Mouse (Mus musculus) erythroid progenitor cell, adult 5-6 weeks (primary cell): ENCODE results near the gene Mrtfa. TPM values are rescaled to one million over a fixed set of nuclear protein-coding genes. Genes with fewer than 3 reads are reported as not detected.

Source experiments
- ATAC-seq: replicated peaks from 2 replicates; pipeline ENCODE4 v1.8.0; 2016; ENCODE audit warnings: moderate number of reproducible peaks, mild to moderate bottlenecking, moderate TSS enrichment, inconsistent platforms; ENCODE audit not compliant: poor library complexity, low FRiP score, severe bottlenecking
- total RNA-seq, 2 experiments: library from RNA; stranded (forward) in 1 of 2; stranded (reverse) in 1 of 2; fragments of 150-400 nt in 1 of 2; fragments of 186-747, 209-891 nt in 1 of 2; gene quantifications; 2 replicates each; pipeline versions ENCODE4 v1.2.3 to v1.2.4; 2015 to 2017; ENCODE audit warnings: low replicate concordance in 2 of 2

The Mrtfa gene
- total RNA-seq, 2 experiments from 2014 or later, result 9.0 to 14.3 TPM

GRCm38 (mm10) chr15:81012359-81012758 is 178.2 kb downstream of the Mrtfa start:
- no peak for ATAC-seq

DNA sequence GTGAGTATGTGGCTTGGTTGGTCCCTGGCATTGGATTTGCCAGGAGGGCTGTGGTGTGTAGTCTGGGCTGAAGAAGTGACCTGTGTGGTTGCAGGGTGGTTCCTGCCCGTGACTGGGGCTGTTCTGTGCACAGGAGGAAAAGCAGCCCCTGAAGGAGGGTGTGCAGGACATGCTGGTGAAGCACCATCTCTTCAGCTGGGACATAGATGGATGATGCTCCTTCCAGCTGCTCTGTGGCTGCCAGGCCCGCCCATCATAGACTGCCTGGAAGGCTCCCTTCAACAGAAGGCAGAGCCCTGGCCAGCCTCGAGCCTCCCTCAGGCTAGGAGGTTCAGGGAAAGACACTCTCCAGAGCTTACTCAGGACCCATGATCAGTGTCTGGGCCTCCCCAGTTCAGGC is 179.0 kb downstream of the Mrtfa start:
- ATAC-seq, result no peak

DNA sequence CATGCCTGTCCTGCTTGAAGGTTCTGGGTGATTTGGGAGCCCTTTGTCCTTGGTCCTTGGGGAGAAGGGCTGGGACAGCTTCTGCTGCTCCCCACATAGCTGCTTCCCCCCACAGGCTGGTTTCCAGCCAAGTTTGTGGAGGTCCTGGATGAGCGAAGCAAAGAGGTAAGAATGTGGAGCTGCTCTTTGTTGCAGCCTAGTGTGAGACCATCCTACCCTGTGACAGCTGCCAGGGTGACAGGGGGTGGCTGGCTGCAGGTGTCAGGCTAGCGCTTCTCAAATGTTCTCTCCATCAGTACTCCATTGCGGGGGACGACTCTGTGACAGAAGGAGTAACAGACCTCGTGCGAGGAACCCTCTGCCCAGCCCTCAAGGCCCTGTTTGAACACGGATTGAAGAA is 180.4 kb downstream of the Mrtfa start:
- no peak for ATAC-seq

DNA sequence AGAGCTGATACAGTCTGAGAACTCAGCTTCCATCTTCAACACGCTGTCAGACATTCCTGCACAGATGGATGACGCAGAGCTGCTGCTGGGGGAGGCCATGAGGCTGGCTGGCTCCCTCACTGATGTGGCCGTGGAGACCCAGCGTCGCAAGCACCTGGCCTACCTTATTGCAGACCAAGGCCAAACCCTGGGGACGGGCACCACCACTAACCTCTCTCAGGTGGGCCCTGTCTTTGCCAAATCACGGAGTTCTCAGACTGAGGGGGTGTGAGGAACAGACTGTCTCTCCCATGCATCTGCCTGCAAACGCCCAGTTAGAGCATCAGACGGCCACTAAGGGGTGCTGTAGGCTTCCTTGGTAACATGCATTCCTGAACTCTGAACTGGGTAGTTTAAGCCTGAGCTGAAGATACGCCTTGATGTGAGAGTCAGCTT is 181.9 kb downstream of the Mrtfa start:
- no peak for ATAC-seq

DNA sequence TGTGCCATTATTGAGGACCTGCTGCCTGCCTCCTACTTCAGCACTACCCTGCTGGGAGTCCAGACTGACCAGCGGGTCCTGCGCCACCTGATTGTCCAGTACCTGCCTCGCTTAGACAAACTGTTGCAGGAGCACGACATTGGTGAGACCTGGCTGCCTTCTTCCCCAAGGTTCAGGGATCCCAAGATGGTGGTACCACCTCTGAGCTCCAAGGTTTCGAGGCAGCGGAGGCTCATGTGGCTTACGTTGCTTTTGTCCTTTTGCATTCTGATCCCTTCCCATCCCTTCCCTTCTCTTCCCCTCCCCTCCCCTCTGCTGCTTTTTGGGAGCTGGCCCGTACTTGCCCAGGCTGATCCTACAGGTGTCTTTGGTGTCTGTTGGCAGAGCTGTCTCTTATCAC is 182.7 kb downstream of the Mrtfa start:
- ATAC-seq, result no peak

GRCm38 (mm10) chr15:81007339-81007738 is 183.2 kb downstream of the Mrtfa start:
- ATAC-seq, result no peak

GRCm38 (mm10) chr15:81006127-81006735 is 184.3 kb downstream of the Mrtfa start:
- no peak for ATAC-seq

DNA sequence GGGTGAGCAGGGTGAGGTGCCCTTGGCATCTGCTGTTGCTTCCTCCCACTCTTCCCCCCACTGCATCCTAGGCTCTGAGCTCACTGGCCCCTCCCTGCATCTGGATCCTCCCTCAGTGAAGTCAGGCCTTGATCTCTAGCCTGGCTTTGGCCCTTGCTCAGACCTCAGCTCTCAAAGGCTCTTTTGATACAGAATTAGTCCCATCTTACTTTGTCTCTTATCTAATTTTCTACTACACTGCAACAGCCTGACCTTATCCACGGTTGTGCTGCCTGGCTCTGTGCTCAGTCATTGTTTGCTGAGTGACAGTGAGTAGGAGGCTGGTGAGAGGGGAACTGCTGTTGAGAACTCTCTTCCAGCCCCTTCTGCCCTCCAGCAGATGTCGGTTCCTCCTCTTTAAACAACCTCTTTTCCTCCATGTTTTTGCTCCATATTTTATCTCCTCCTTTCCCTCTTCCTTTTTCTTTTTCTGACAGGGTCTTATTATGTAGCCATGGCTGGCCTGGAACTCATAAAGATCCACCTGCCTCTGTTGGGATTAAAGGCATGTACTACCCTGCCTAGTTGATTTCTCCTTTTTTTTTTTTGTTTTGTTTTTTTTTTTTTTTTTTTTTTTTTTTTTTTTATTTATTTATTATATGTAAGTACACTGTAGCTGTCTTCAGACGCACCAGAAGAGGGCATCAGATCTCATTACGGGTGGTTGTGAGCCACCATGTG is 190.0 kb downstream of the Mrtfa start:
- ATAC-seq, result 0 out of 2 replicates have a peak, but pooled peaks have one; percentile 12

GRCm38 (mm10) chr15:80997077-80997476 is 193.5 kb downstream of the Mrtfa start:
- ATAC-seq, result no peak

DNA sequence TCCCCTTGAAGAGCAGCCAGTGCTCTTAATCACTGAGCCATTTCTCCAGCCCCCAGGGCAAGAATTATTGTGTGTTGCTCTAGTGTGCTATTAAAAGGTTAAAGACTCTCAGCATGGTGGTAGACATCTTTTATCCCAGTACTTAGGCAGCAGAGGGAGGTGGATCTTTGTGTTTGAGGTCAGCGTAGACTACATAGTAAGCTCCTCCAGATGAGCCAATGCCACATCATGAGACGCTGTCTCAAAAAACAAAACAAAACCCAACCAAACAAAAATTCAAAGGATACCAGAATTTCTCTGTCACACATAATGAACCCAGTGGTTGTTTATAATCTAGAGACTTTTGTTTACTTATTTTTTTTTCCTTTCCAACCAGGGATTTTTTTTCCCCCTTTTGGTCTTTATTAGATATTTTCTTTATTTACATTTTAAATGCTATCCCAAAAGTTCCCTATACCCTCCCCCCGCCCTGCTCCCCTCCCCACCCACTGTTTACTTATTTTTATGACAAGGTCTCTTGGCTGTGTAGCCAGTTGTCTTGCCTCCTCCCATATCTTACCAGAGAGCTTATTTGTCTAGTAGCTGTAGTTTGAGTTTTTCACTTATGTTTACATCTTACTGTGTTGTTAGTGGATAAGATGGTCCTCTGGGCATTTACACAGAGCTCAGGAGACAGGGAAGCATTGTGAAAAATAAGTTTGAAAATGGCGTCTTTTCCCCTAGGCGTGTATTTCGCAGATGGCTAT is 194.3 kb downstream of the Mrtfa start:
- ATAC-seq, result no peak

DNA sequence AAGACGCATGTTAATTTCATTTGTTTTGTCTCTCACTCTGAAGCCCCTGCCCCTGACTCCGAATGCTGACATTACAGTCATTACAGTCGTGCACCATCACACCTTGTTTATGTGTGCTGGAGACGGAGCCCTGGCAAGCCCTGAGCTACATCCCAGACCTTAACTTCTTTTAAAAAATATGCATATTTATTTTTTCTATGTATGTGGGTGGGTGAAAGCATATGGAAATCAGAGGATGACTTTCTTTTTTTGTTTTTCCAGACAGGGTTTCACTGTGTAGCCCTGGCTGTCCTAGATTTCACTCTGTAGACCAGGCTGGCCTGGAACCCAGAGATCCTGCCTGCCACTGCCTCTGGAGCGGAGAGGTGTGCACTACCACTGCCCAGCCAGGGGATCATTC is 195.6 kb downstream of the Mrtfa start:
- ATAC-seq, result no peak

GRCm38 (mm10) chr15:80989712-80990111 is 200.8 kb downstream of the Mrtfa start:
- no peak for ATAC-seq

GRCm38 (mm10) chr15:80988331-80988730 is 202.2 kb downstream of the Mrtfa start:
- peak; percentile 54; the same call in 1 of the 2 replicates for ATAC-seq

- no peak for ATAC-seq
Observed at GRCm38 (mm10) chr15:80983264-80983663, 207.3 kb downstream of the Mrtfa start.

GRCm38 (mm10) chr15:80981176-80981575 is 209.4 kb downstream of the Mrtfa start:
- ATAC-seq, result no peak

DNA sequence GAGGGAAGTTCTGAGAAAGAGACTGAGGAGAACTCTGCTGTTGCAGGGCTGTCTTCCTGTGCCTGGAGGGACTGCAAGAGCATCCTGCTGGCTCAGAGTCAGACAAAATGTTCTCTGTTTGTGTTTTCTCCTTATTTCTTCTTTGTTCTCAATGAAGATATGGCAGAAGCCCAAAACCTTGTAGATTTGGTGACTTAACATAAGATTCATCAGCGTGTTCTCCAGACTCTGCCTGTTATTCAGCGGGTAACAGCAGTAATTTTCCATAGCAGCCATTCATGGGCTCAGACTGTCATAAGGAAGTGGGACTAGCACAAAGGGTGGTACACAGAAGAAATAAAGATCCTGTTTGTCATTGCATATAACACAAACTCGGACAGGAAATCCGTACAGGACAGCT is 210.9 kb downstream of the Mrtfa start:
- no peak for ATAC-seq

DNA sequence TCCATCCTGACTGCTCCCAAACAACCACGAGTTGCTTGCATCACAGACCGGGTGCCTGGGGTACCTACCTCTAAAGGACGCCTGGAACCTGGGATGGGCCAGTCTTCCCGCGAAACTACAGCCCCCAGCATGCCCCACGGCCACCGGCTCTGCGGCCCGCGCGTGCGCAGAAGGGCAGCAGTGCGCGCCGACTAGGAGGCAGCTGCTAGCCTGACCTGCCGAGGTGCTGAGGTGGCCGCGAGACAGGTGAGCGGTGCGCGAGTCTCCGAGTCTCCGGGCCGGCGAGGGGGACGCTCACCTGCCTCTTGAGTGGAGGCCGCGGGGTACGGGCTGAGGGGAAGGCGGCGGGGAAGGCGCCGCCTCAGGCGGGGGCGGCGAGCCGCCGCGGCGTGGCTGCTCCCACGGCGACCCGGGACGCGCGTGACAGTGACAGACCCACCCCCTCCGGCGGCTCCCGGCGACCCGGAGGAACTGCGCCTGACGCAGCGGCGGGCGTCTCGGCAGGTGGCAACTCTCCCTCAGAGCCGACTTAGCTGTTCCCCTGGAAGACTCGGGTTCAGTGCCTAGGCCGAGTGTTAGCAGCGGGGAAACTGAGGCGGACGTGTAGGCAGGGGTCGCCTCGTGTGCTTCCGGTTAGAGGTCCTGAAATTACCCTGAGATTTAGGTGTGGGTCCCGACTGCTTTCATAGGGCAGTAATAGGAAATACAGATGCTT is 212.8 kb downstream of the Mrtfa start, which contains the start of gene Sgsm3:
Gene Sgsm3, plus strand, starts transcription at position 146 of the 715 bp plus-strand sequence.
- peak; percentile 94 for ATAC-seq

GRCm38 (mm10) chr15:80975666-80976065 is 214.9 kb downstream of the Mrtfa start:
- ATAC-seq, result no peak

DNA sequence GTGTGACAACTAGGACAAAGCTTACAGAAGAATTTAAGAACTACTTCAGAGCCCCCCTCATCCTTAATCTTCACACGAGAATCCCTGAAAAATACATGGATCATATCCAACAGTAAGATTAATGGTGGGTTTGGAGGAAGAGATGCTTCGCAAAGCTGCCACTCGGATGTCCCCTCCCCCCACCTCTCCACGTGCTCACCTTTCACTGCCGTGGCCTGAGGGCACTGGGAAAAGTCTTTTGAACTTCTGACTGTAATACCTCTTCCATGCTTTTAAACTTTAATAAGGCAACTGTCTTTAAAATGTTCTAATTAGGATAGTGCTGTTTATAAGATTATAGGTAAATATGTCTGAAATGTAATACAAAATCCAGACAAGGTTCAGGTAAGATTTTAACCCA is 216.2 kb downstream of the Mrtfa start:
- ATAC-seq, result no peak

DNA sequence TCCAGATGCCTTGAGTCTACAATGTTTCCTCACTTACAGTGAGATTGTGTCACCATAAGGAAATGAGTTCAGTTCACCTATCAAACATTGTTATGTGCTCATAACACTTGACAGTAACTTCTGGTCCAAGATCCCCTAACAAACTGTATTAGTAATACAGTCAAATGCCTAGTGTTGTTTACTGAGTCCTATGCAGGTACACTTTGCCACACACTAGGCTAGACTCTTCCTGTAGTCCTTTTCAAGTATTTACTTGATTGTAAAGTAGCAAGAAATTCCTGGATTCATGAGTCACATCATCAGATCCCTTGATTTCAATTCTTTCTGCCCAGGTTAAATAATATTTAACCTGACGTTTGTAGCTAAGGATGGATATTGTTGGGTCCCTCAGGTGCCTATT is 221.2 kb downstream of the Mrtfa start:
- no peak for ATAC-seq
